Mouse (Mus musculus) thymus, postnatal 10 days (tissue): Measurements from ENCODE around the gene Adar.

Experiments
- DNase-seq, 2 experiments: peaks; one replicate each; pipeline ENCODE4 v3.0.0; 2021; ENCODE audit warnings: low spot score in 2 of 2

Gene Adar

DNA sequence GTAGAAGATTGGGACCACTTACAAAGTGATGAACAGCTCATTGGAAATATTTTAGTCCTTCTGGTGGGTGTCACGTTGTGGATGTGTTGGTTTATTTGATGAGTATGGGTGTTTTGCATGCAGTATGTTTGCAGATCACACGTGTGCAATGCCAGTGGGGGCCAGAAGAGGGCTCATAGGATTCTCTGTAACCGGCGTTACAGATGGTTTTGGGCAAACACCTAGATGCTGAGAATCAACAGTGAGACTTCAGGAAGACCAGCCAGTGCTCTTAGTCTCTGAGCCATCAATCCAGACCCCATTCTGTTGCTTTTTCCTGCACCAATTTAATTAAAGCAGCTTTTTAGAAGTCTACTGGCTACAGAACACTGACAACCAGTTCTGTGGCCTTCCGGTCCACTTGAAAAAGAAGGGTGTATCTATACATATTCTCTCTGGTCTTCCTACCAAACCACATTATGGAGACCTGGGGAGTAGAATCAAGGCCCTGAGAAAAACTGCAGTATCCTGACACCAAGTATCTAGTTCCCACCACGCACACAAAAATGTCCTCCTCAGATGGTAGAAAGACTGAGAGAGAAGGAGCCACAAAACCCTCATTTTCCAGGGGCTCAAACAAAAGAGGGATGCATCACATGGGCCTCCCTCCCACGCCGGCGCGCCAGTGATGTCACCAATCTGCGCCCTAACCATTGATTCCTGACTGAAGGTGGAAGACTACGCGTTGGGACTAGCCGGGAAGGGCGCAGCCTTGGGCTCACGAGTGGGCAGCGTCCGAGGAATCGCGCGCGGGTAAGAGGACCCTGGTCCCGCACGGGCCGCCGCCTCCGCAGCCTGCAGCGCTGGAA lies at the start of gene Adar:
Gene Adar, plus strand, starts transcription at position 664 of the 848 bp plus-strand sequence.
- peak; percentile 38 to 68 for DNase-seq

GRCm38 (mm10) chr3:89667131-89667530 lies 47.7 kb upstream of the Adar start:
- DNase-seq, result no peak

DNA sequence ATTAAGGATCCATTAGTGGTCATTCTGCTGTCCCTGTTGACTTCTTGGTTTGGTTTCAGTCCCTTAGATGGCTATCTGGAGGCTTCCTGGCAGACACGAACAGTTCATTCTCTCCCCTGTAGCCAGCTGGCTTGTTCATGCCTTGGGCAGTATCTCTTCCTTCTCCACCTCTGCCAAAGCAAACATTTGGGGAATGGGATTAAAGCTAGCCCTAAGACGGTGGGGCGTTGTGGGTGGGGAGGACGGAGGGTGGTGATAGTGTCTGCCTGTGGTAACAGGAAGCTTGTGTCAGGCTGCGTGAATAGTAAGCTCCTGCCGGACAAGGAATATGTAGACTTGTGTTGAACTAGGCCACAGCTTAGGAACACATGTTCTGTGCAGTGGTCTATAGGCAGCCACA lies 43.5 kb upstream of the Adar start:
- DNase-seq, result no peak

DNA sequence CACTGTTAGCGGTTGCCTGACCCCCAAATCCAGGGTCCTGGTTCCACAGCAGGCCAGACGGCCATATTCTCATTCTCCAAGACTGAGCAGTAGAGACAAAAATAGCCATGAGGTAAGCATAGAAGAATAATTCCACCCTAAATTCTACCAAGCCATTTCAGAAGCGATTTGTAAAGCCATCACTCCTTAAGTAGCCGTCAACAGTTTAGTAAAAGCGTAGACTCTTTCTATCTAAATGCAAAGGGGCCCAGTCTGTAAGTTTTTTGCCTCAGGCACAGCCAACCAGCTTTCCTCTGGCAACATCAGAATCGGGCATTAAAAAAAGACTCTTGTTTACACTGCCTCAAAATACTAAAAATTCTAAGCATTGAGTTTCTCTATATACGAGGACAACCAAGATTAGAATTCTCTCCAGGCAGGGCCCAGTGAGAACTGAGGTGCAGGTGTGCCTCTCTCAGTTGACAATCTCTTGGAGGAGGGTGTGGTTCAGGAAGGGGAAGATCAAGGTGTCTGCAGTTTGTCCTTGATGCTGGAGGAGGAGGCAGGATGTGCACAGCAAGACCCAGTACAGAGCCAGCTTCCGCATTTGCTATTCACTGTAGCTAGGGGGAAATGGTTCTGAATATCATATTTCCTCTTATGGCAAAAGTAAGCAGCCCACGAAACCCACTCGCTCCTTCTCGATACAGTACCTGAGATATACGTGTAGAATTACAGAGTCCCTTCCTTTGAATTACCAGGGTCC lies 42.1 kb upstream of the Adar start:
- DNase-seq, result peak; percentile 26 to 33

- DNase-seq, result no peak
These were observed 37.2 kb upstream of the Adar start for GRCm38 (mm10) chr3:89677617-89678016.

DNA sequence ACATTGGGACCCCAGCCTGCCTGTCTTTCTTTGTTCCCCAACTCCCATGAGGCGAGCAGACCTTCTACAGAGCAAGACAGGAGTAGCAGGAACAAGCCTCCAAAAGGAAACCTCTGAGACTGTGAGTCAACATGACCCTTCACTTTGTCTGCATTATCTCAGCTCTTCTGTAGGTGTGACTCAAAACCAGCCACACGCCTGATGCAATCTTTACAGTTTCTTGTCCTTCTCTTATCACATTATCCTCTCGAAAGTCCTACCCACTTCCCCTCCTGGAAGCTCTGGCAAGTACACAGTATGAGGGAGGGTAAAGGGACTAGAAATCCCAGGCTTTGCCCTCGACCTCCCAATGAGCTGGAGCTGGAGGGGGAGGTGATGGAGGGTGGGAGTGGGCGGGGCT lies 28.8 kb upstream of the Adar start:
- DNase-seq, result no peak

DNA sequence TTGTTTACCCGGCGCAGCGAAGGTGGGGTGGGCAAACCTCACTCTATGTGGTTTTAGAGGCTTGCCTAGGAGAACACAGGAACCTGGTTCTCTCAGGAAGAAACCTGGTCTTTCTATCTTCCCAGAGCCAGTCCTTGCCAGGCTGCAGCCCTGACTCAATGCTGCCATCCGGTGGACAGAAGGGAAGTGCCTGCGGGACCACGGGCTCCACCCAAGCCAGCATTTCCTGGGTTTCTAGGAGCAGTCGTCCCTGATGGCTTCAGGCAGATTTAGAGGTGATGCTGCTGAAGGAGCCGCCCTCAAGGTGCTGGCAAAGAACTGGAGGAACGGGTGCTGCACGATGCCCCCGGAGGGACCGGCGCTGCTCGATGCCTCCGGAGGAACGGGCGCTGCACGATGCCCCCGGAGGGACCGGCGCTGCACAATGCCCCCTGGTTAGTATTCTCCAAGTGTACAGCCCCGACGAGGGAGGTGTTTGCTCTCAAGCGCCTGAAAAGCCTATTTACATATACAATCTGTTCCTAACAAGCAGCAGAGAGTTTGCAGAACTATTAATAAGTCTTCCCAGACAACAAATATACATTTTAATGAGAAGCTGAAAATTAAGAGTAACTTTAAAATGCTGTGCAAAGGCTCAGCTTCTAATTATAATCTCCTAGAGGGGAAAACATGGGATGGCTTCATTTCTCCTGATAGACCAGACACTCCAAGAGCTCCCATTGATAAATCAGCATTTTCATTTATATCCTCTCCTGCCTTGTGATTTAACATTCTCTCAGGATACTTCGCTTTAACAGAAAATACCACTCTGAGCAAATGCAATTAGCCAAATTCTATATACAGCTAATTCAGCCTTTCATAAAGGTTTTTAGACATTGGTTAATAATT lies 25.9 kb upstream of the Adar start:
- DNase-seq, result peak; percentile 49 to 82

DNA sequence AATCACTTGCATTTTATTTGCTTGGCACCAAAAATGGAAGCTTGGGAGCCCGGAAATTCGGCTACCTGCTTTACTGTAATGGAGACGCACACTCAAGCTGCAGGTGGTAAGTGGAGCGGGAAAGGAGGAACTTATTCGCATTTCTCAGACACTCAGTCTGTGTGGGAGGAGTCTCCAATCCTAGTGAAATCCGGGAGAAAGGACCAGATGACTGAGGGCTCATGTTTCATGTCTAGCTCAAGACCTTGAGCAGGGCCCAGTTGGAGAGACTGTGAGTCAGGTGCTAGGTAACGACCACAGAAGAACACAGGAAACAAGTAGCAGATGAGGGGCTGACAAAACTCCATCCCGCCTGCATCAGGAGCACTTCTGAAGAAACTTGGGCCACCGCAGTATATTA lies 23.0 kb upstream of the Adar start:
- DNase-seq, result no peak

- no peak for DNase-seq
These were observed 18.5 kb upstream of the Adar start for GRCm38 (mm10) chr3:89696152-89696821.

DNA sequence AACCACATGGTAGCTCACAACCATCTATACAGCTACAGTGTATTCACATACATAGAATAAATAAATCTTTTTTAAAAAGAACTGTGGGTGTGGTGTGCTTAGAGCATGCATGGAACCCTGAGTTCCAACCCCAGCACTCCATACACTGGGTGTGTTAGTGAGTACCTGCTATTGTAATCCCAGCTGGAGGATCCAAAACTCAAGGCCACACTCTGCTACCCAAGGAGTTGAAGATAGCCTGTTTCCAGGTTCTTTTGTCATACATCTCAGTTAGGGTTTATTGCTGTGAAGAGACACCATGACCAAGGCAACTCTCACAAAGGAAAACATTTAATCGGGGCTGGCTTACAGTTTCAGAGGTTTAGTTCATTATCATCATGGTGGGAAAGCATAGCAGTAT lies 15.9 kb upstream of the Adar start:
- no peak for DNase-seq

DNA sequence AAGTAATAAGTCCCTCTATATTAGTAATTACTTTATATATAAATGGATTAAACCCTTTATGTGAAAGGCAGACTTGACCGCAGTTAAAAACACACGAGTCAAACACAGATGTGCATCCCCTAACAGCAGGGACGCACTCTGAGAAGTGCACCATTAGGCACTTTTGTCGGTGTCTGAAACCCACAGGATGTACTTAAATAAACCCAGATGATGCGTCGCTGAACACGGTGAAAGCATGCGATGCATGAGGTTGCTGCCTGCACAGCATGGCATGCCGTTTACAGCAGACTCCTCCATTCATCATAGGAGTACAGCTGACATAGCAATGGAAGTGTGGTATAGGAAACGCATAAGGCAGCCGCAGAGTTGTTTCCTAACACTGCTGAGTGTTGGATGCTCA lies 14.4 kb upstream of the Adar start:
- DNase-seq, result no peak

GRCm38 (mm10) chr3:89703596-89703995 lies 11.2 kb upstream of the Adar start:
- DNase-seq, result no peak

- DNase-seq, result no peak
These were observed 10.8 kb upstream of the Adar start for GRCm38 (mm10) chr3:89704064-89704463.

DNA sequence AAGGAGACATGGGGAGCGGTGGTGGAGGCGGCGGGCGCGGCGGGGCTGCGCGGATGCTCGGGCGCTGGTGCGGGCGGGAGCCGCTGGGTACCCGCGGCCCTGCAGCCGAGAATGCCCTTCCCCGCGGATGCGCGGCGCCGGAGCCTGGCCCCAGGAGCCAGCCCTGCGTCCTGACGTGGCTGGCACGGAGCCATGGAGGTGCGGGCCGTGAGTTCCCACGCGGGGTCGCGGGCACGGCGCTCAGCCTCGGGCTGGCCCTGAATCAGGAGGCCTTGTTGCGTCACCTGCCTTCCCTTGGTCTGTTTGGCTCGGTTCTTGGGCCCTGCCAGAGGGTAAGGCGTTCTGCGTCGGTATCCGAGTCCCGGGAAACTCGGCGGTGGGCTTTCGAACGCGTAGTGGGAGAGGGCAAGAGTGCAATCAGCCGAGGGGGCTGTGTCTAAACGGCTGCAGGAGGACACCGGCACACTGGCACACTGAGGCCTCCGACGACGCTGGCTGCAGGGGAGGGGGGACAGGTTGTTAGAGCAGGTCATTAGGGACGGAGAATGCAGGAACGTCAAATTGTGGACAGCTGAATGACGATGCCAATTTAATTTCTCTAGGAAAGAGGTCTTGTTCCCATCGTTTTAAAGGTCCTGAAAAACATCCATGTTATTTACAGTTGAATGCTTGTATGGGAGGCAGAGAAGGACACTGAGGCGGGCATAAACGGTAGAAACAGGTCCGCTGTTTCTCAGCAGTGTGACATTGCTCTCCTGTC lies 565 bp downstream of the Adar start:
- DNase-seq, result peak; percentile 7 to 29

GRCm38 (mm10) chr3:89715967-89716256 lies 1.1 kb downstream of the Adar start:
- DNase-seq, result no peak

DNA sequence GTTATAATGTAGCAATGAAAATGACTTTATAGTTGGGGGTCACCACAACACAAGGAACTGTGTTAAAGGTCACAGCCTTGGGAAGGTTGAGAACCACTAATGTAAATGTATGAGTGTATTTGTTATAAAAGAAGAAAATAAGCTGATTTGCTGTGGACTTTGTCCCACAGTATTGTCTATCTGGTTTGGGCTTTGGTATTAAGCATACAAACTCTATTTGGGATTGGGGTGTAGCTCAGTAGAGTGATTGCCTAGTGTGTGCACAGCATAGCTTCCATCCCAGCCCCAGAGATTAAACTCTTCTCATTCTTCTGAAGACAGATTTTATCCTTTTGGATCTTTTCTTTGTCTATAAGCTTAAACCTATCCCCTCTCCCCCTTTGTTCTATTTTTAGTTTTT lies 7.2 kb downstream of the Adar start:
- no peak for DNase-seq

DNA sequence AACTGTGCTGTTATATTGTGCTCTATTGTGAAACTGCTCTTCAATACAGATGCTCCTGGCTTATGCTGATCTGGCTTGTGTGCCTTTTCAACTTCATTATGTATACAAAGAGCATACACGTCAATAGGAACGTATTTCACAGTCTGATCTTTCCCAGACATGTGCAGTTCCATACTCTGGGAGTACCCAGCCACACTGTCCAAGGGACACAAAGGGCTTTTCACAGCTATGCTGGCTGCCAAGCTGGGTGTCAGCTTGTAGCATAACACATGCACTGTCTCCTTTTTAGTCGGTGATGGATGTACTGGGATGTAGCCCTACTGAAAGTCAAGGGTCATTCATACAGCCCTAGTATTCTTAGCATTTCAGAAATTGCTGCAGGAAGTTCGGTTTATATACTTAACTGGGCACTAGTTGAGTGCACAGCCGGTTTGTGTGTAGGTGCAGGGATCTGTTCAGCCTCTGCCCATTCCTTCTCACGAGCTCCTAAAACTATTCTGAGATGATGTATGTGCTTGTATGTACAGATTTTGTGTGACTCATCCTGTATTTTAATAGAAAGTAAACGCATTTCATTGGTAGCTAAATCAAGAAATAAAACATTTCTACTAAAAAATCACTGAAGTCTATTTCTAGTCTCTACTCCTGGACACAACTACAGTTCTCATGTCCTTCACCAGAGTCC lies 8.7 kb downstream of the Adar start:
- no peak for DNase-seq

- peak; percentile 37 to 61 for DNase-seq
These were observed 12.2 kb downstream of the Adar start for GRCm38 (mm10) chr3:89727028-89727427.

DNA sequence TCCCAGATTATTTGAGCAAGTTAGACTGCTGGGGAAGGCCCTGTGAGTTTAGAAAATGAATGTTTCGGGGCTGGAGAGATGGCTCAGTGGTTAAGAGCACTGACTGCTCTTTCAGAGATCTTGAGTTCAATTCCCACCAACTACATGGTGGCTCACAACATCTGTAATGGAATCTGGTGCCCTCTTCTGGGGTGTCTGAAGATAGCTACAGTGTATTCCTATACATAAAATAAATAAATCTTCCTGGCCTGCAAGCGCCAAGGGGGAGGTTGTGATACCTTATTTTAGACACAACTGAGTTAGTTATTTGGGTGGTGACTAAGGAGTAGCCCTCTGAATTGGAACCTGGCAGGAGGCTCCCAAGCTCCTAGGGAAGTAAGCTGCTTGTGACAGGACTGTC lies 14.0 kb downstream of the Adar start:
- DNase-seq, result no peak
